Mouse (Mus musculus) bone marrow, adult 2 months (tissue): ENCODE data around the gene Adh6a. TPM values are rescaled to one million over a fixed set of nuclear protein-coding genes. Genes with fewer than 3 reads are reported as not detected.
"Not testable (repeated sequence)": the region's sequence is repeated elsewhere in the genome, so short reads cannot be mapped to it uniquely, and the experiment has no call there.

ENCODE experiments used
- H3K27ac ChIP-seq: fragments of 200-500 bp; 2 replicates; pipeline ENCODE4 v1.5.1; 2012; ENCODE audit warnings: low read depth, mild to moderate bottlenecking, control low read depth, inconsistent platforms, low read length; ENCODE audit not compliant: control insufficient read depth, poor library complexity, insufficient read depth
- H3K4me1 ChIP-seq: fragments of 200-500 bp; 2 replicates; pipeline ENCODE4 v1.6.1; 2011; ENCODE audit warnings: low read length; ENCODE audit not compliant: control insufficient read depth, insufficient read depth
- H3K4me3 ChIP-seq: fragments of 200-500 bp; replicated peaks from 2 replicates; pipeline ENCODE3; 2011; ENCODE audit warnings: mild to moderate bottlenecking, low read depth, low read length, control low read depth; ENCODE audit not compliant: control insufficient read depth
- CTCF ChIP-seq: fragments of 200-500 bp; IDR thresholded peaks from 2 replicates; pipeline ENCODE4 v1.5.1; 2011; ENCODE audit warnings: low read length, control low read depth; ENCODE audit not compliant: control insufficient read depth, insufficient read depth
- POLR2A ChIP-seq: fragments of 200-500 bp; IDR thresholded peaks from 2 replicates; pipeline ENCODE4 v1.6.1; 2011; ENCODE audit warnings: low read depth, mild to moderate bottlenecking, control low read depth, low read length, borderline replicate concordance; ENCODE audit not compliant: control insufficient read depth
- WGBS: fragments of 180-500 bp; shearing (Covaris S2); methylation state at CpG from one replicate; pipeline ENCODE4 v1.1.7; 2018; 5-methylcytosine and 5-hydroxymethylcytosine counted together
- polyA plus RNA-seq: library from polyadenylated mRNA; stranded (reverse); fragments of >200 nt; gene quantifications from 2 replicates; pipeline ENCODE4 v1.2.4, GENCODE M21; 2011; ENCODE audit warnings: low replicate concordance; ENCODE audit not compliant: missing spikeins, insufficient read depth, insufficient read length

The Adh6a gene
- polyA plus RNA-seq, 1 experiment, result not detected

DNA sequence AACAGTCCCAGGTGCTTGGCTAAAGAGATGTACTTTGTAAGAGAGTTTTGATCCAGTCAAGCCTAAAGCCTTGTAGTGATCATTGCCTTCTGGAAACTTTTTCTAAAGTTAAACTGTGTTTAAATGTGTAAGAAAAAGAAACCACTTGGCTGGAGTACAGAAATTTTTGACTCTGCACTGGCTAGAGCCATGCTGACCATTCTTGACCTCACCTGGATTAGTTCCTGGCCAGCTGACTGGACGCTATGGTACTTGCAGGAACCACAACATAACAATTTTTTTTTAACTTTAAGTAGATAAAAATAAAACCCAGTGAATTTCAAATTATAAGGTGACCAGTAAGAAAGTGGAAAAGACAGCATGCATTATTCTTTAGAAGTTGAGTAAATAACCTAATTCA is 56.5 kb downstream of the Adh6a start:
- Histone ChIP-seq H3K4me1 (no peaks in the 10 kb centered on the region), H3K27ac (no peak overlapping the region), H3K4me3 (no peak overlapping the region)
- WGBS, result 74% methylated on average over 1 of the region's 1 CpGs
- TF ChIP-seq CTCF (no peak), POLR2A (no peak)

DNA sequence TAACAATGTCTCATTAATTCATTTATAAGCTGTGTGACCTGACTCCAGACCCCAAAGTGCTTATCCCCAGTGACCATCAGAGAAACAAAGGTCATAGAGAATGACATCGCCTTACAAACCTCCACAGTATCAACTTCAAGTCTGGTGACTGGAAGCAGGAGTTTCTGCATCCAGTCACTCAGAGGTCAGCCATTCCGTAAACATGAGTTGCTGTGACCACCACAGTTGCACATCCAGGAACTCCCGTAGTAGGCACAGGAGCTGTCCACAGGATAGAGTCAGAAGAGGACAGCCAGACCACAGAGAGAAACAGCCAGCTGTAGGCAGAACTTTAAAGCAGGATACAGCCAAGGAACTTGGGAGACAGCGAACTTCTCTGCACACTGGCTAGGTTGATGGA is 57.2 kb downstream of the Adh6a start:
- H3K4me1 ChIP-seq, H3K4me3 ChIP-seq, H3K27ac ChIP-seq: not testable (repeated sequence)
- WGBS, result 77% methylated on average over 4 of the region's 4 CpGs

DNA sequence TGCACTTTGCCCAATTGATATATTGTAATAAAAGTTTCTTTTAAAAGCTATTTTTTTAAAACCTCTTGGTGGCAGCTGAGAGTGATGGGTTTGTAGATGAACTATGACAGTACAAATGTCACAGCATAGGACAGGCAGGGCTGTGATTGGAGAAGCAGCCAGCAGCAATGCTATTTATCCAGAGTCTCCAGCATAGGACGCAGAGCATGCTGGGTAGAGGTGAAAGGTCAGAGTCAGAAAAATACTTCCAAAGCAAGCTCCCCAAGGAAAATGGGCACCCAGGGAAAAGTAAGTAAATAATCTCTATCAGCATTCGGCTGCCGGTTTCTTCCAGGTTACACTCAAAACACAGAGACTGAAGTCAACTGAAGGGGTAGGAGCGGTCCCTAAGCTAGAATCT is 60.8 kb downstream of the Adh6a start:
- TF ChIP-seq CTCF (no peak), POLR2A (no peak)

DNA sequence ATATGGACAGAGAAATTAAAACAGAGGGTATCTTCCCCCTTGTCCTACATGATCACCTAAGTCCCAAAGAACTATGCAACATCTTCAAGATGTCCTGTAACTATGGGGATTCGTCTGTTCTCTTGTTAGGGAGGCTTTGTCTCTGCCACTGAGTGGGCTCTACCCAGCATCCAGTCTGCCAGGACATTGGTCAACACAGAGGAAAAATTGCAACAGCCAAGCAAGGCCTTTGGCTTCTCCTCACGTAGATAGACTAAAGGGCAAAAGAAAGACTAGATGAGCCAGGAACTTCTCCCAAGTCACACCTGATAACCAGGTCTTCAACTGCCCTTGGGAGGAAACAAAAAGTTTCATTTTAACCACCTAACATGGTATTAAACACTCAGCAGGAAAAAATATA is 62.1 kb downstream of the Adh6a start:
- TF ChIP-seq CTCF, result no peak
- TF ChIP-seq POLR2A, result no peak
- 54% methylated on average over 2 of the region's 2 CpGs for WGBS
- no peaks in the 10 kb centered on the region for H3K4me1 ChIP-seq
- H3K4me3 ChIP-seq, result no peak overlapping the region
- no peak overlapping the region for H3K27ac ChIP-seq

More for the DNA sequence above, 60.8 kb downstream of the Adh6a start:
- no peaks in the 10 kb centered on the region for H3K4me1 ChIP-seq
- 85% methylated on average over 4 of the region's 4 CpGs for WGBS
- H3K27ac ChIP-seq, result no peak overlapping the region
- no peak overlapping the region for H3K4me3 ChIP-seq

Other genes starting within 250 kb of the Adh6a start
- gene 1110002E22Rik, start 248.2 kb upstream of the Adh6a start, polyA plus RNA-seq, result not detected in 2 replicates
- gene Gm5105, start 245.9 kb upstream of the Adh6a start, polyA plus RNA-seq, result not detected in 2 replicates
- 2.0 and 4.3 TPM in 2 replicates for gene Trmt10a, start 169.8 kb upstream of the Adh6a start, polyA plus RNA-seq
- 0.82 and 0.97 TPM in 2 replicates for gene Mttp, start 168.3 kb upstream of the Adh6a start, polyA plus RNA-seq
- gene 4930579F01Rik, start 119.5 kb upstream of the Adh6a start, polyA plus RNA-seq, result not detected in 2 replicates
- gene Adh7, start 95.5 kb upstream of the Adh6a start, polyA plus RNA-seq, result not detected in 2 replicates
- gene Adh1, start 52.3 kb upstream of the Adh6a start, polyA plus RNA-seq, result 8.2 and 21.2 TPM in 2 replicates
- gene Adh6b, start 28.5 kb downstream of the Adh6a start, polyA plus RNA-seq, result 1.9 and 4.1 TPM in 2 replicates
- not detected in 2 replicates for gene Adh4, start 102.2 kb downstream of the Adh6a start, polyA plus RNA-seq
- gene Adh5, start 129.8 kb downstream of the Adh6a start, polyA plus RNA-seq, result 23.8 and 61.8 TPM in 2 replicates
- gene Metap1, start 176.2 kb downstream of the Adh6a start, polyA plus RNA-seq, result 14.4 and 18.9 TPM in 2 replicates
- 77.3 and 78.5 TPM in 2 replicates for gene Eif4e, start 212.9 kb downstream of the Adh6a start, polyA plus RNA-seq